Mouse (Mus musculus) stomach, embryonic 16.5 days (tissue): ENCODE measurements around the gene Fmo5. TPM values are rescaled to one million over a fixed set of nuclear protein-coding genes. Genes with fewer than 3 reads are reported as not detected.

ENCODE experiments used
- ATAC-seq: fragments of 200-750 bp; cut with Nextera tagmentation; 2 replicates; pipeline ENCODE4 v1.8.0; 2017; ENCODE audit warnings: moderate number of reproducible peaks, moderate TSS enrichment; ENCODE audit not compliant: insufficient read depth, low FRiP score
- H3K27ac ChIP-seq: fragments of 300-500 bp; sonication (generic); 2 replicates; pipeline ENCODE4 v1.5.1; 2014; ENCODE audit warnings: low read length
- H3K27me3 ChIP-seq: fragments of 300-500 bp; sonication (generic); 2 replicates; pipeline ENCODE4 v1.6.1; 2014; ENCODE audit warnings: low read length, control low read depth, mixed read lengths; ENCODE audit not compliant: control insufficient read depth, insufficient read depth
- H3K36me3 ChIP-seq: fragments of 300-500 bp; sonication (generic); 2 replicates; pipeline ENCODE4 v1.6.1; 2014; ENCODE audit warnings: low read length; ENCODE audit not compliant: control insufficient read depth, insufficient read depth
- H3K4me1 ChIP-seq: fragments of 300-500 bp; sonication (generic); 2 replicates; pipeline ENCODE4 v1.6.1; 2014; ENCODE audit warnings: low read length, control low read depth, mixed read lengths; ENCODE audit not compliant: control insufficient read depth, insufficient read depth
- H3K4me2 ChIP-seq: fragments of 300-500 bp; sonication (generic); 2 replicates; pipeline ENCODE4 v1.6.1; 2014; ENCODE audit warnings: low read depth, low read length, mixed read lengths
- H3K4me3 ChIP-seq: fragments of 300-500 bp; sonication (generic); replicated peaks from 2 replicates; pipeline ENCODE4 v1.5.1; 2014; ENCODE audit warnings: mild to moderate bottlenecking, low read length
- H3K9ac ChIP-seq: fragments of 300-500 bp; sonication (generic); 2 replicates; pipeline ENCODE4 v1.6.1; 2014; ENCODE audit warnings: low read length
- H3K9me3 ChIP-seq: fragments of 300-500 bp; sonication (generic); replicated peaks from 2 replicates; pipeline ENCODE4 v1.6.1; 2016; ENCODE audit warnings: low read length, control low read depth; ENCODE audit not compliant: control insufficient read depth
- WGBS: fragments of 180-500 bp; shearing (Covaris S2); extraction: QIAGEN DNeasy Blood & Tissue Kit; methylation state at CpG from one replicate; pipeline ENCODE4 v1.1.7; 2014; 5-methylcytosine and 5-hydroxymethylcytosine counted together
- microRNA-seq: library from miRNA; unstranded; fragments of <30 nt; microRNA quantifications from one replicate; pipeline ENCODE4, GENCODE M21; 2016
- polyA plus RNA-seq: library from polyadenylated mRNA; unstranded; fragments of >200 nt; fragmentation: Nextera tagmentation; extraction: Ambion mirVana; gene quantifications from 2 replicates; pipeline ENCODE4 v1.2.1, GENCODE M21; 2015

The Fmo5 gene
- polyA plus RNA-seq, 1 experiment from 2014 or later, result 10.4 TPM

- H3K27me3 ChIP-seq, result no peaks in the 10 kb centered on the region
- WGBS, result 55% methylated on average over 9 of the region's 9 CpGs
- H3K27ac ChIP-seq, result no peak overlapping the region
- H3K9ac ChIP-seq, result no peak overlapping the region
- H3K9me3 ChIP-seq, result no peaks in the 10 kb centered on the region
- H3K4me1 ChIP-seq, result no peaks in the 10 kb centered on the region
- no peak overlapping the region for H3K4me3 ChIP-seq
- no peaks in the 10 kb centered on the region for H3K36me3 ChIP-seq
- no peak overlapping the region for H3K4me2 ChIP-seq
- ATAC-seq, result no peak
Observed at GRCm38 (mm10) chr3:97697291-97697690, 68.7 kb downstream of the Fmo5 start.

GRCm38 (mm10) chr3:97699061-97699460 is 70.5 kb downstream of the Fmo5 start:
- no peak for ATAC-seq

GRCm38 (mm10) chr3:97701198-97701597 is 72.6 kb downstream of the Fmo5 start:
- no peaks in the 10 kb centered on the region for H3K27me3 ChIP-seq
- no peaks in the 10 kb centered on the region for H3K9me3 ChIP-seq
- WGBS, result 44% methylated on average over 3 of the region's 3 CpGs
- ATAC-seq, result no peak
- no peaks in the 10 kb centered on the region for H3K4me1 ChIP-seq
- H3K27ac ChIP-seq, result no peak overlapping the region
- no peaks in the 10 kb centered on the region for H3K36me3 ChIP-seq
- H3K4me3 ChIP-seq, result no peak overlapping the region
- no peak overlapping the region for H3K4me2 ChIP-seq
- no peak overlapping the region for H3K9ac ChIP-seq

More at GRCm38 (mm10) chr3:97699061-97699460, 70.5 kb downstream of the Fmo5 start:
- no peak overlapping the region for H3K4me2 ChIP-seq
- WGBS, result 81% methylated on average over 3 of the region's 3 CpGs
- no peak overlapping the region for H3K9ac ChIP-seq
- no peaks in the 10 kb centered on the region for H3K36me3 ChIP-seq
- no peaks in the 10 kb centered on the region for H3K27me3 ChIP-seq
- no peak overlapping the region for H3K27ac ChIP-seq
- H3K4me3 ChIP-seq, result no peak overlapping the region
- no peaks in the 10 kb centered on the region for H3K9me3 ChIP-seq
- H3K4me1 ChIP-seq, result no peaks in the 10 kb centered on the region

- H3K4me2 ChIP-seq, result no peak overlapping the region
- H3K9me3 ChIP-seq, result no peaks in the 10 kb centered on the region
- no peaks in the 10 kb centered on the region for H3K36me3 ChIP-seq
- WGBS, result 88% methylated on average over 11 of the region's 11 CpGs
- no peak overlapping the region for H3K4me3 ChIP-seq
- no peaks in the 10 kb centered on the region for H3K4me1 ChIP-seq
- H3K27me3 ChIP-seq, result no peaks in the 10 kb centered on the region
- no peak for ATAC-seq
- no peak overlapping the region for H3K27ac ChIP-seq
- no peak overlapping the region for H3K9ac ChIP-seq
Observed at GRCm38 (mm10) chr3:97702448-97703080, 74.0 kb downstream of the Fmo5 start.

Small RNA genes within 50 kb of the gene (microRNA-seq; reads per million reads assigned to microRNA genes)
- not detected for gene Mir7225

Other genes starting within 250 kb of the Fmo5 start
- not detected in 2 replicates for gene Olfr1402, start 206.8 kb upstream of the Fmo5 start, polyA plus RNA-seq
- 15.8 and 16.2 TPM in 2 replicates for gene Chd1l, start 18.6 kb upstream of the Fmo5 start, polyA plus RNA-seq
- 10.3 and 10.8 TPM in 2 replicates for gene Prkab2, start 29.4 kb downstream of the Fmo5 start, polyA plus RNA-seq
- not detected in 2 replicates for gene Gm17651, start 45.9 kb downstream of the Fmo5 start, polyA plus RNA-seq